Mouse (Mus musculus) brown adipose tissue, adult 24 weeks (tissue): Measurements from ENCODE around the gene Gm38392. TPM values are rescaled to one million over a fixed set of nuclear protein-coding genes. Genes with fewer than 3 reads are reported as not detected.

ENCODE experiments used
- H3K27ac ChIP-seq: fragments of 200-500 bp; replicated peaks from 2 replicates; pipeline ENCODE4 v1.5.1; 2012; ENCODE audit warnings: low read depth, mild to moderate bottlenecking, low read length
- H3K4me1 ChIP-seq: fragments of 200-500 bp; 2 replicates; pipeline ENCODE4 v1.6.1; 2012; ENCODE audit warnings: low read length, mixed read lengths; ENCODE audit not compliant: control insufficient read depth, insufficient read depth, insufficient read length
- H3K4me3 ChIP-seq: fragments of 200-500 bp; 2 replicates; pipeline ENCODE4 v1.5.1; 2012; ENCODE audit warnings: low read depth, mild to moderate bottlenecking, low read length, moderate library complexity; ENCODE audit not compliant: insufficient read depth
- polyA plus RNA-seq: library from polyadenylated mRNA; stranded (reverse); fragments of >200 nt; gene quantifications from 2 replicates; pipeline ENCODE4 v1.2.4, GENCODE M21; 2012; ENCODE audit not compliant: missing spikeins, insufficient read depth, insufficient read length

Gm38392 gene
- polyA plus RNA-seq, 1 experiment = not detected

DNA sequence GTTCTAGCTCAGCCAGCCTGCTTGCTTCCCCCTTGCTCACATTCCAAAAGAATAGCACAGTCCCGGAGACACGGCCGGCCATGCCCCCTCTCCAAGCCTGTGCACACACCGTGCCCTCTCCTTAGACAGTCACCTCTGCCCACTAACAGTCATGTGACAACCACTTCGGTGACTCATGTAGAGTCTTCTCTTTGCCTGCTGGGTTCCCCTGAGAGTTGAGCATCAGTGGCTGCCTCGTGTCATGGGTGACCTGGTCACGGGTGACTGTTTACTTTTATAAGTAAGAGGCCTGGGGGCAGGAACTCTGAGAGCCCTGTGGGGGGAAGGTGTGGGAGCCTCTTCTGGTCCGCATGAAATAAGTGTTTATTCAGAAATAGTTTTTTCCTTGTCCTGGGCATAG, 53.0 kb downstream of the Gm38392 start:
- H3K4me3 ChIP-seq = no peak overlapping the region
- no peak overlapping the region for H3K27ac ChIP-seq
- no peaks in the 10 kb centered on the region for H3K4me1 ChIP-seq

DNA sequence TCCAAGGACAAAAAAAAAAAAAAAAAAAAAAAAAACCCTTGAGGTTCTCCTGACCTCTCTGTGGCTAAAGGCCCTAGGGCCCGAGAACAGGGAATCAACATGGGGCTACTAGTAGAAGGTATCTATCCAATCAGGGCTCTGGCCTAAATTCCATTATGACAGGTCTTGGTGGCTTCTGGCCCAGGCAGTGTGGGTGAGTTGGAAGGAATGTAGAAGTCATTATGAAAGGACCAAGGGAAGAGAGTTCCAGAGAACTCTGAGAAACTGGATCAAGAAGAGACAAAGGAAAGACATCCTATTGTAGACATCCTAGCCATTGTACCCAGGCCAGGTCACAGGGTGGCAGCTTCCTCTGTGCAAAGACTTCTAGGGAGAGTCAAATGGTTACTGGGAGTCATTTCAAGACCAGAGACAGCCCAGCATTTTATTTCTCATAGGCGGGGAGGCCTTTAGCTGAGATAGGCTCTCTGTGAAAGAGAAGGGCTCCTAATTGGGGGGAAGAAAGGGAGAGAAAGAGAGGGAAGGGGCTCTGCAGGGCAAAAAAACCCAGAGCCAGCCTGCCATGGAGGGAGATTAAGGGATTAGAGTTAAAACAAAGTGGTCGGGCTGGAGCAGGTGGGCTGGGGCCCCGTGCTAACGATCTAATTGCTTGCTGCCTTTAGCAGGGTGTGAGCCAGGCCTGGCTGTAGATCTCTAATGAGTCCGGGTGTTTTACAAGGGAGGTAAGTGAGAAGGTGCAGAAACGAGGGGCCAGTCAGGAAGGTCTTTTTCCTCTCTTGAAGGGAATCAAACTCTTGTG, 54.0 kb downstream of the Gm38392 start:
- Histone ChIP-seq H3K4me3 (no peak overlapping the region), H3K4me1 (no peaks in the 10 kb centered on the region), H3K27ac (no peak overlapping the region)

DNA sequence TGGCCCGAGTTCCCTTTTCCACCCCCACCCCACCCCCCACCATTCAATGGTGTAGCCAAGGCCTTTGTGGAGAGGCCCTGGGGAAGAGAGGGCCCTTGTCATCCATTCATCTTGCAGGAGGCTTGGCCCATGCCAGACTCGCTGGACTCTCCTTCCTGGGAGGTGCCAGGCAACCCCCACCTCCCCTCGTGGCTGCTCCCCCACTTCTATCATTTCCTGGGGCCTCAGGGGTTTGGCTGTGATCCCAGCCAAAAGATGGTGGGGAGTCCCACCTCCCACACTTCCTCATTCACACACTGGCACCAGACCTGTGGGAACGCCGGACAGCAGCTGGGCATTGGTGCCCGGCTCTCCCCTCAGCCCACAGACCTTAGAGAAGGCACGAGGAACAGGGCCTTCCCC, 54.7 kb downstream of the Gm38392 start:
- Histone ChIP-seq H3K4me3 (no peak overlapping the region), H3K27ac (no peak overlapping the region), H3K4me1 (no peaks in the 10 kb centered on the region)

DNA sequence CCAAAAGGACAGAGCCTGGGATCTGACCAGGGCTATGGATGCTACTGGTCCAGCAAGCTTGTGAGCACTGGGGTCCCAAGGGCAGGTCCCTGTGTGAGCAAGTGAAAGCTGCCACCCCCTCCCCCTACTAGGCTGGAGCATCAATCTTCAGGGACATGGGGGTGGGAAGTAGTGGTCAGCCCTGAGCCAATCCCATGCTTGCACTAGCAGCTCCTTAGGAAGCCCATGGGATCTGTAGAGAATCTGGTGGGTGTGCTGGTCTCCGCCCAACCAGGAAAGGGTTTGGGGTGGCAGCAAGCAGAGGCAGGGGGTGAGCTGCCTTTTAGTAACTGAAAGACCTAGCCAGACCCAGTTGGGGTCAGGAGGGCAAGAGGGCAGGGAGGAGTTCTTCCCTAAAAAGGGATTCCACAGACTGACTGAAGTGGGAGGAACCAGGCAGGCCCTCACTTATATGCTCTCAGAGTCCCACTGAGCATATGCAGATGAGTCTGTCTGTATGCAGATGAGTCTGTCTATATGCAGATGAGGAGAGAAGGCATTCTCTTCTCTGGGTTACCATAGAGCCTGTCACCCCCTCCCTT, 55.9 kb downstream of the Gm38392 start:
- H3K27ac ChIP-seq = no peak overlapping the region
- no peak overlapping the region for H3K4me3 ChIP-seq
- H3K4me1 ChIP-seq = no peaks in the 10 kb centered on the region

DNA sequence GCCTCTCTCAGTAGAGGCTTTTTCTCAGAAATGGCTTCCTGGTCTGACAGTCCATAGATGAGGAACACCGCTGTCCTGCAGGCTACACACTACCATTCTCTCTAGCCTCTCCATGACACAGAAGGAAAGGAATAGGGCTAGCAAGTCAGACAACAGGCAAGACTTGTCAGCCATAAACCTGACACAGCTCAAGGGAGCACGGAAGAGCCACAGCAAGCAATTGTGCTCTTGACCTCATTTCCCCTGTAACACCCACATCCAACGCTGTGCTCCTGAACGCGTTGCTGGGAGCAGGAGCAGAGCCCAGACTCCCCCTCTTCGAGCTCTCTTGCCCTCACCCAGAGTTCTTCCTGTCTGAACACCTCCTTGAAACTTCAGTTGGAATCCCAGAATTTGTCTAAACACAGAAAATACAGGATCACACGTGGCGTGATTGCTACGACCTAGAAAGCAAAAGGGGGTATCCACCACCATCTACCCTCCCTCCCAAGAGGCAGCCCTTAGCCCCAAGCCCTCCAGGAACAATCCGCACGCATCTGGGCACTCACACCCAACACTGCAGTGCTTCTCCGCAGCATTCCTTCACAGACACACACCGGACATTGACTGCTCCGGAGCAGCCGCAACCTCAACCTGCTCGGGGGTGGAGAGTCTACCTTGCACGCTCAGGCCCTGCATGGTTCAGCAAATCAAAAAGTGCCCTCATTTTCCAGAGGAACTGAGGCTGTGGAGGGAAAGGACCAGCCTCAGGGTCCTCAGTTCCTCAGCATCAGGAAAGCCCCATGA, 56.6 kb downstream of the Gm38392 start:
- no peaks in the 10 kb centered on the region for H3K4me1 ChIP-seq
- no peak overlapping the region for H3K27ac ChIP-seq
- no peak overlapping the region for H3K4me3 ChIP-seq

DNA sequence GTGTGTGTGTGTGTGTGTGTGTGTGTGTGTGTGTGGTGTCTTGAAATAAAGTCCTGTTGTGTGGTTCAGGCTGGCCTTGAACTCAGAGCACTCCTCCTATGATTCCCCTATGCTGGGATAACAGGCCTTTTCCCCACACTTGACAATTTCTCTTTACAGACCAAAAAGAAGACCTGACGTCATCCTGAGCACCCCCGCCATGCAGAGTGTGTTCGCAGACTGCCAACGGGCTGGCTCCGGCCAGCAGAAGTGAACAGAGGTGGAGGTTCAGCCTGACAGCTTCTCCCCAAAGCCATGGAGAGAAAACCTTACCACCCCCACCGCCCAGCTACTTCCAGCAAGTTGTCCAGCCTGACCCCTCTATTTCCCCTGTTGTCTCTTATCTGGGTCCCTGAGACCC, 57.5 kb downstream of the Gm38392 start:
- Histone ChIP-seq H3K4me3 (no peak overlapping the region), H3K4me1 (no peaks in the 10 kb centered on the region), H3K27ac (no peak overlapping the region)

DNA sequence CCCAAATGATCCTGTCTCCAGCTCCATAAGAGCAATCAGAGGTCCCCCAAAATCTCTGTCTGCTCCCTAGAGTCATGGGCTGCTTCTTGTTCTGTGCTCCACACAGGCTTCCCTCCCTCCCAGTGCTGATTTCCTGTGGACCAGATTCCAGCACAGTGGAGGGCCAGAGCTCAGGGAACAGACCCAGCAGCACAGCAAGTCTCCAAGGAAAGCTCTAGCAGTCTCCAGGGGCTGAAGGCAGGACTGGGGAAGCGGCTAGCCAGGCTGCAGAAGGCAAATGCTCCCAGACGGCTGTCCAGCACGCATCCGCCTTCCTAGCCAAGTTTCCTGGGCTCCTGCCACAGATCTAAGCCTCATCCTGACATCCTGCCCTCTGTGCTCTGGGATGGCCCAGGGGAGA, 58.1 kb downstream of the Gm38392 start:
- H3K4me1 ChIP-seq = no peaks in the 10 kb centered on the region
- no peak overlapping the region for H3K27ac ChIP-seq
- H3K4me3 ChIP-seq = no peak overlapping the region

DNA sequence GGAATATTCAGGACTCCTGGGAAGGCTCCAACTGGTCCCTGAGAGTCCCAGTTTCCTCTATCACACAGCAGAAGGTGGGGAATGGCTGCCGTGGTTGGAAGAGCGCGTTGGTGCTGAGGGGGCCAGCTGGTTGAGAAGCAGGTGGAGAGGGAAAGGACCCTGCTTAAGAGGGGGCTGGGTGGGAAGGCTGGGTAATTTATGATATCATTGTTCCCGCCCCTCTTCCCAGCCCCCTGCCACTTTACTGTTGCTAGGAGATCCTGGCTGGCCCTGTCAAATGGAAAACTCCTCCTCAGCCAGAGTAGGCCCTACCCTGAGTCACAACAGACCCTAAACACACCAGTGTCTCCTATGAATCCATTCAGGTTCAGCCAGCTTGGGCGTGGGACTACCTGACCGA, 59.0 kb downstream of the Gm38392 start:
- no peak overlapping the region for H3K4me3 ChIP-seq
- no peaks in the 10 kb centered on the region for H3K4me1 ChIP-seq
- no peak overlapping the region for H3K27ac ChIP-seq

DNA sequence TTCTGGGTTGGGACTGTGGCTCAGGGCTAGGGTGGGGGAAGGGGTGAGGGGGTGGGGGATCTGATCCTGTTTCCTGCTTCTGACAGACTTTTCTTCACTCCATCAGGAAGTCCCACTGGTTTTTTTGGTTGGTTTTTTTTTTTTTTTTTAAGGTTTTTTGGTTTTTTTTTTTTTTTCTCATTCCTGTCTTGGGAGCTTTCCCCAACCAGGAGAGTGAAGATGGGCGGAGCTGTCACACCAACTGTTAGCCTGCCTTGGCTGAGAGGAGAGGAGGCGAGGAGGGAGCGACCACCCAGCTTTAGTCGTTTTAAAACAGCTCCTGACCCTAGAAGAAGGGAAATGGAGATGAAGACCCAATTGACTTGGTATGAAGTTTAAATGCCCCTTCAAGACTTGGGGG, 59.8 kb downstream of the Gm38392 start:
- Histone ChIP-seq H3K27ac (no peak overlapping the region), H3K4me3 (no peak overlapping the region), H3K4me1 (no peaks in the 10 kb centered on the region)

DNA sequence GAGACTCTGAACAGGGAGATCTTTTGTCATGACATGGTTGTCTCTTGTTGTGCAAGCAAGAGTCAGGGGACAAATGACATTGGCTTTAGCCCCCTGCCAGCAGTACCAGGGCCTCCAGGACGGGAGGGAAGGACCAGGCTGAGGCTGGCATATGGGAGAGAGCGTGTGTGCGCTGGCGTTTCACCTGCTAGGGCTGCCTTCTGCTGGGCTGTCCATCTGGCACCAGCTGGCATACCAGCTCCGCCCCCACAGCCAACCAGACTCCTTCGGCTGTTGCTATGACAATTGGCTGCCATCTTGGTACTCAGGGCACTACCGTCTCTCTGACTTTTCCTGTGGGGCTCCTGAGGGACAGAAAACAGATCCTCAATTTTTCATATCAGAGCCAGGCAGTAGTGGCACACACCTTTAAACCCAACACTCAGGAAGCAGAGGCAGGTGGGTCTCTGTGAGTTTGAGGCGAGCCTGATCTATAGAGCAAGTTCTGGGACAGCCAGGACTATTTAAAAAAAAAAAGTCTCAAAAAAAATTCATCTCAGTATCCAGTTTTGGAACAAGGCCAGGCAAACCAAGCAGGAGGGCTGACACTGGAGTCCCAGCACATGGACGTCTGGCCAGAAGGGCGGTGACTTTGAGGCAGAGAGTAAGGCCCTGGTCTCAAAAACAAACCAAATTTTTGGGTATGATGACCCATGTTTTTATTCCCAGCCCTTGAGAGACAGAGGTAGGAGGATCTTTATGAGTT, 60.7 kb downstream of the Gm38392 start:
- H3K27ac ChIP-seq = no peak overlapping the region
- H3K4me1 ChIP-seq = no peaks in the 10 kb centered on the region
- no peak overlapping the region for H3K4me3 ChIP-seq

DNA sequence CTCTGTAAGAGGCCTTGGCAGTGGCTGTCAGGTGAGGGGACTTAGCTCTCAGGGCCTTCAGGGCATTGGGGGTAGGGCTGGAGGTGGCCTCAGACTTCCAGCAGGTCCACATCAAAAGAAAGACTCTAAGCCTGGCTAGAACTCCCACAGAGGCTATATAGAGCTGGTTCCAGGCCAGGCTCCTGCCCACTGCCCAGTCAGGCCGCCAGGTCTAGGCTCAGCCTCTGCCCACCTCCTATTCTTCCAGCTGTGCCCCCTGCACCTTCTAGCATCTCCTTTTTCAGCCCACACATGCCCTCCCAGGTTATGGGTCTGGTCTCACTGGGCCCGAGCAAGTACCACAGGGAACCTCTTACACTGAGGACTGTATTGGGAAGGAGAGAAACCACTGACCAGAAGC, 62.1 kb downstream of the Gm38392 start:
- no peak overlapping the region for H3K27ac ChIP-seq
- H3K4me1 ChIP-seq = no peaks in the 10 kb centered on the region
- no peak overlapping the region for H3K4me3 ChIP-seq

DNA sequence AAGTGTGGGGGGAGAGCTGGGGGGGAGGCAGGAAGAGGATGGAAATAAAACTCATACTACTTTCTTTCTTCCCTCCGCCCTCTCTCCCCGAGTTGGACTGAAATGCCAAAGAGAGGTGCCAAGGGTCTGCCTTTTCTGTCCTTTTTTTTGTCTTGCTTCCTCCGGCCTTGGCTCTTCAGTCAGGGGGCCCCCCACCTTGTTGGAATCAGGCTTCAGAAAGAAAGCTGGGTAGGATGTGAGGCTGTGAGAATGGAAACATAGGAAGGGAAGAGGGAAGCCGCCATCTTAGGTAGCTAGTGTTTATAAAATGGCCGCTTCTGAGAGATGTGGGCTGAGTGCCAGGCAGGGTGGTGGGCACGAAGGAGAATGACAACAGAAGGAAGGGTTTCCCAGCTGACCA, 64.6 kb downstream of the Gm38392 start:
- Histone ChIP-seq H3K4me1 (no peaks in the 10 kb centered on the region), H3K4me3 (no peak overlapping the region), H3K27ac (no peak overlapping the region)

DNA sequence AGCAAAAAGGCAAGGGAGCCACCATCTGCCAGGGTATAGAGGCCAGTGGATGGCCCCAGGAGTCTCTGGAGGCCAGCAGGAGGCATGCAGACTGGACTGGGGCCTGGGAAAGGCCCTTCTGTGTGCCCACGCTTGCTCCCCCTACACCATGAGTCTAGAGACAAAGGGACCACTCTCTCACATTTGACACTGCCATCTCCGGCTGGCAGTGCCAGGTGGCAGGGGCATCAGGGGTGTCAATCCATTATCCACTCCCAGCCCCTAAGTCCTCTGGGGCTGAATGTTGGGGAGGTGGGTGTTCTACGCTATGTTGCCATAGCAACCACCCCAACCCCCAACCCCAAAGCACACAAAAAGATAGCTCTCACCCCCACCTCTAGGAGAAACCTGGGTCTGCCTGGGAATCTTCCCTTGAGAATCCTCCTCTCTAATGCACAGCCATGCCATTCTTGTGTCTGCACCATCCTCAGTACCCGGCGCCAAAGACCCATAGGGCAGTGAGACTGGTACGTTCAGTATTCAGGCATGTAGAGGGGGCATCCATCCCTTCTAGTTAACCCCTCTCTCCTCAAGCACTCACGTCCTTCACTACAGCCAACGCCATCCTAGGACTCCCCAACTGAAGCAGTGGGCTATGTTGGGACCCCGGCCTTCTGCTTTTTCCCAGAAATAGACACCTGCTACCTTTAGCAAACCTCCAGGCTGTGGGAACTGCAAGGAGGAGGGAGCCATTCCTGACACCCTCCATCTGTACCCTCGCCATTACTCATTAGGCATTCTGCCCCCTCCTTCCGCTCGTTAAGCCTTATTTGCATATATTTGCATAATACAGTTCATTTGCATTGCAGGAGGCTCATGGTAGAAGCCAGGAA, 65.3 kb downstream of the Gm38392 start:
- no peak overlapping the region for H3K27ac ChIP-seq
- H3K4me3 ChIP-seq = no peak overlapping the region

DNA sequence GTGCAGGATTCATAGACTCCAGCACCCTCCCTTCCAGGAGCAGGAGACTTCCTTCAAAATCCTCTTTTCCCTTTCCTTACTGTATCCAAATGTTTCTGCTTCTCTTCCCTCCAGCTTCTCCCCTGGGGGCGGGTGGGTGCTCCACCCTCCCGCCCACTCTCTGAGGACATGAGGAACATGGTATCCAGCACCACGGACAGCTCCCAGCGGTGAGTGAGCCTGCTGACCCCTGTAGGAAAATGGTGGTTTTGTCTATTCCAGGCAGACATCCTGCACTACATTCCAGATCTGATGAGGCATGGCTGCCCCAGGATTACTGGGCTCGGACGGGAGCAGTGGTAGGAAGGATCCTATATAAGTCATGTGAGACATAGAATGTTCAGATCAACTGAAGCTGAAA, 66.2 kb downstream of the Gm38392 start:
- Histone ChIP-seq H3K27ac (no peak overlapping the region), H3K4me1 (no peaks in the 10 kb centered on the region), H3K4me3 (no peak overlapping the region)

More for the DNA sequence above, 65.3 kb downstream of the Gm38392 start:
- H3K4me1 ChIP-seq = no peaks in the 10 kb centered on the region
